Mouse (Mus musculus): ENCODE data around the gene Igf2r. TPM values are rescaled to one million over a fixed set of nuclear protein-coding genes. Genes with fewer than 3 reads are reported as not detected.

Igf2r gene
- 9.5 and 15.8 TPM in 2 replicates for polyA plus RNA-seq (2012; rRNA removed; ENCODE audit: low replicate concordance)

DNA sequence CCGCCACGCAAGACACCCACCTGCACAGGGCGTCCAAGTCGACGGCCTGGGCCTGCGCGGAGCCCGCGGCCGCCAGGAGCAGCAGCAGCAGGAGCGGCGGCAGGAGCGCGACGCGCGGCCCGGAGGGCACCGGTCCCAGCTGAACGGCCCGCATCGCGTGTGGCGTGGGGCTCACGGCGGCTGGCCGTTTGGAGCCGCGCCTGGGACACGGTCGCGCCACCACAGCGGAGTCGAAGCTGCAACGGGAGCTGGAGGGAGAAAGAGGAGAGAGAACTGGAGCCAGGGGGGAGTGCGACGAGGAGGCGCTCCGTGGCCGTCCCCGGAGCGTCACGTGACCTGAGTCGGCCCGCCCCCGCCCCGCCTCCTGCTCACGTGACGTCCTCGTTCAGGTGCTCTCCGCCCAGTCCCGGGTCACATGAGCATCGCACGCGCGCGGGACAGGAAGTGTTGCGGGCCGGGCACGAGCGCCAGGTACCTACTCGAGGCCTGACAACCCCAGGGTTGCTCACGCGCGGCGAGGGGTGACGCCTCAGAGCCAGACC is at the start of gene Igf2r:
Gene Igf2r (minus strand): TSS at position 285 of the 542 bp plus-strand sequence.

GRCm38 (mm10) chr17:12675646-12676045 is 93.8 kb downstream of the Igf2r start, which contains the start of gene Slc22a1:
TSS of gene Slc22a1 (minus strand) at chr17:12675829.

Other genes starting within 250 kb of the Igf2r start
- gene Slc22a2, start 185.5 kb downstream of the Igf2r start, polyA plus RNA-seq (2012; rRNA removed; ENCODE audit: low replicate concordance), result 0.05 TPM in 1 of 2 replicates, not detected in the other
- 55.1 and 113 TPM in 2 replicates for gene Slc22a1, start 93.8 kb downstream of the Igf2r start, polyA plus RNA-seq (2012; rRNA removed; ENCODE audit: low replicate concordance)
- not detected in 2 replicates for gene Mas1, start 98.5 kb upstream of the Igf2r start, polyA plus RNA-seq (2012; rRNA removed; ENCODE audit: low replicate concordance)
- gene Mrgprh, start 106.4 kb upstream of the Igf2r start, polyA plus RNA-seq (2012; rRNA removed; ENCODE audit: low replicate concordance), result not detected in 2 replicates
- gene Pnldc1, start 140.6 kb upstream of the Igf2r start, polyA plus RNA-seq (2012; rRNA removed; ENCODE audit: low replicate concordance), result 0.58 and 0.60 TPM in 2 replicates
- 13.8 and 17.2 TPM in 2 replicates for gene Tcp1, start 146.0 kb upstream of the Igf2r start, polyA plus RNA-seq (2012; rRNA removed; ENCODE audit: low replicate concordance)
- 22.1 and 31.4 TPM in 2 replicates for gene Mrpl18, start 146.7 kb upstream of the Igf2r start, polyA plus RNA-seq (2012; rRNA removed; ENCODE audit: low replicate concordance)
- 0.50 TPM in 1 of 2 replicates, not detected in the other for gene Acat3, start 170.9 kb upstream of the Igf2r start, polyA plus RNA-seq (2012; rRNA removed; ENCODE audit: low replicate concordance)
- gene Acat2, start 191.1 kb upstream of the Igf2r start, polyA plus RNA-seq (2012; rRNA removed; ENCODE audit: low replicate concordance), result 3.8 and 5.5 TPM in 2 replicates
- gene Wtap, start 224.5 kb upstream of the Igf2r start, polyA plus RNA-seq (2012; rRNA removed; ENCODE audit: low replicate concordance), result 10.2 and 10.7 TPM in 2 replicates
- 383 and 394 TPM in 2 replicates for gene Sod2, start 237.2 kb upstream of the Igf2r start, polyA plus RNA-seq (2012; rRNA removed; ENCODE audit: low replicate concordance)